Mouse (Mus musculus) heart, adult 2 months (tissue): ENCODE results near the gene Ftl1-ps1.

ENCODE experiments used
- CTCF ChIP-seq: fragments of 200-600 bp; IDR thresholded peaks from 2 replicates; pipeline ENCODE4 v1.8.1; 2022; ENCODE audit warnings: antibody characterized with exemption, mild to moderate bottlenecking, moderate library complexity
- EP300 ChIP-seq: fragments of 200-500 bp; IDR thresholded peaks from 2 replicates; pipeline ENCODE4 v1.6.1; 2011; ENCODE audit warnings: low read depth, low read length, control low read depth; ENCODE audit not compliant: insufficient read depth
- POLR2A ChIP-seq: fragments of 200-500 bp; IDR thresholded peaks from 2 replicates; pipeline ENCODE4 v1.6.1; 2011; ENCODE audit warnings: mild to moderate bottlenecking, low read depth, low read length, control low read depth; ENCODE audit not compliant: insufficient read depth

- TF ChIP-seq CTCF (no peak), POLR2A (no peak), EP300 (no peak)
These were observed 40.4 kb downstream of the Ftl1-ps1 start for GRCm38 (mm10) chr13:74439895-74440294.
